Mouse (Mus musculus): ENCODE measurements around the gene Unc5b. TPM values are rescaled to one million over a fixed set of nuclear protein-coding genes. Genes with fewer than 3 reads are reported as not detected.

The Unc5b gene
- total and polyA plus RNA-seq, 2 experiments from 2014 or later = 1.6 to 15.9 TPM

DNA sequence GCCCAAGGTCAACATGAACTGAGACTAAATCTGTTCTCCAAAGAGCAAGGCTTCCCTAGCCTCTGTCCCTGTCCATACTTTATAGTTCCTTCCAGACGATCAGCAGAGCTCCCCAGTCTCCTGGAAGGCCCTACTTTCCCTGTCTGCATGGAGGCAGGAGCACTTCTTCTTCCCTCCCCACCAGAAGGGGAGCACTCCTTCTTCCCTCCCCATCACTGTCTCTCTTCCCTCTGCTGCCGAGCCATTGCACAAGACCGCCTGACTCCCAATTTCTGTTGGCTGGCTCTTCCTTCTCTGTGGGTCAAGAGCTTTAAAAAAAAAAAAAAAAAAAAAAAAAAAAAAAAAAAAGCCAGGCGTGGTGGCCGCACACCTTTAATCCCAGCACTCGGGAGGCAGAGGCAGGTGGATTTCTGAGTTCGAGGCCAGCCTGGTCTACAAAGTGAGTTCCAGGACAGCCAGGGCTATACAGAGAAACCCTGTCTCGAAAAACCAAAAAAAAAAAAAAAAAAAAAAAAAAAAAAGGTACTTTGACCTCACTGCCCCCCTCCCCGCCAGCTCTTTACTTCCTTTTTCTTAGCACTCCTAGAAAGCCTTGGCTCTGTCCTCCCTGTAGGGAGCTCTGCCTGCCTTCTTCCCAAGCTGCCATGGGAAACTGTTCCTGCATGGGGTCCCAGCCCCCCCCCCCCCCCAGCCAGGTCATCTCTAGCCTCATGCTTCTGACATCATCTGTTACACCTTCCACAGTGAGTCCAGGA is 93.3 kb downstream of the Unc5b start:
- H3K36me3 ChIP-seq (ENCODE audit: insufficient read depth) = no peaks in the 10 kb centered on the region
- no peaks in the 10 kb centered on the region for H3K27me3 ChIP-seq (ENCODE audit: insufficient read depth, low read length)
- H3K27ac ChIP-seq (ENCODE audit: low read depth, low read length) = no peak overlapping the region
- no peaks in the 10 kb centered on the region for H3K4me1 ChIP-seq (ENCODE audit: insufficient read depth)
- WGBS = 80% methylated on average over 8 of the region's 9 CpGs
- TF ChIP-seq CTCF (IDR thresholded peaks at IDR 0.05; ENCODE audit: low read depth) = no peak
- ATAC-seq (no peak), DNase-seq (no peak)
- H3K9ac ChIP-seq = no peak overlapping the region
- no peaks in the 10 kb centered on the region for H3K9me3 ChIP-seq (ENCODE audit: low read length)
- H3K4me3 ChIP-seq (ENCODE audit: low read depth, low read length) = no peak overlapping the region
- H3K4me2 ChIP-seq (ENCODE audit: low read depth) = no peak overlapping the region

GRCm38 (mm10) chr10:60737169-60737728 is 94.1 kb downstream of the Unc5b start:
- no peak overlapping the region for H3K27ac ChIP-seq (ENCODE audit: low read depth, low read length)
- H3K9me3 ChIP-seq (ENCODE audit: low read length) = no peaks in the 10 kb centered on the region
- no peak overlapping the region for H3K4me3 ChIP-seq (ENCODE audit: low read depth, low read length)
- no peaks in the 10 kb centered on the region for H3K27me3 ChIP-seq (ENCODE audit: insufficient read depth, low read length)
- no peak overlapping the region for H3K4me2 ChIP-seq (ENCODE audit: low read depth)
- no peaks in the 10 kb centered on the region for H3K36me3 ChIP-seq (ENCODE audit: insufficient read depth)
- 76% methylated on average over 11 of the region's 11 CpGs for WGBS
- no peak for TF ChIP-seq CTCF (IDR thresholded peaks at IDR 0.05; ENCODE audit: low read depth)
- H3K9ac ChIP-seq = no peak overlapping the region
- no peak for ATAC-seq
- no peak for DNase-seq
- H3K4me1 ChIP-seq (ENCODE audit: insufficient read depth) = peaks cover 2% of the 10 kb centered on the region; the same call in 1 of the 2 replicates

GRCm38 (mm10) chr10:60735737-60736136 is 95.6 kb downstream of the Unc5b start:
- WGBS = 91% methylated on average over 1 of the region's 1 CpGs
- H3K9me3 ChIP-seq (ENCODE audit: low read length) = no peaks in the 10 kb centered on the region
- no peak overlapping the region for H3K4me3 ChIP-seq (ENCODE audit: low read depth, low read length)
- H3K4me1 ChIP-seq (ENCODE audit: insufficient read depth) = peaks cover 6% of the 10 kb centered on the region; the same call in 1 of the 2 replicates
- no peaks in the 10 kb centered on the region for H3K27me3 ChIP-seq (ENCODE audit: insufficient read depth, low read length)
- no peak for ATAC-seq
- H3K36me3 ChIP-seq (ENCODE audit: insufficient read depth) = no peaks in the 10 kb centered on the region
- DNase-seq = no peak
- no peak for TF ChIP-seq CTCF (IDR thresholded peaks at IDR 0.05; ENCODE audit: low read depth)
- H3K9ac ChIP-seq = no peak overlapping the region
- H3K27ac ChIP-seq (ENCODE audit: low read depth, low read length) = no peak overlapping the region
- H3K4me2 ChIP-seq (ENCODE audit: low read depth) = no peak overlapping the region

DNA sequence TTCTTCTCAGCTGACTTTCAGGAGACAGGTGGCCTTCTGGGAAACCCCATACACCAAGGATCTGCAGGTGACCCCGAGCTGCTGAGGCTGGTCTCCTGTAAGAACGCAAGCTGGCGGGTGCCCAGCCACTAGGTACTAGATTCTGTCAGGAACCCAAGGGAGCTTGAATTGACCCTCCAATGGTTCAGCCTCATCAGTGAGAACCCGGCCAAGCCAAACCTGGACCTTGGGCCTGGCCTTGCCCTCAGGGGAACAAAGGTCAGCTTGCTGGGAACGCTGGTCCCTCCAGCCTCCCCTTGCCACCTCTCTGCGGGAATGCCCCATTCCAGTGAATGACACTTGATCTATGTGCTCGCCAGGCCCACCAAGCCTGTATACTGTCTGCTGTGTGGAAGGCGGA is 97.9 kb downstream of the Unc5b start:
- Histone ChIP-seq H3K9ac (no peak overlapping the region), H3K4me2 (ENCODE audit: low read depth) (no peak overlapping the region), H3K4me3 (ENCODE audit: low read depth, low read length) (no peak overlapping the region), H3K27me3 (ENCODE audit: insufficient read depth, low read length) (no peaks in the 10 kb centered on the region), H3K4me1 (ENCODE audit: insufficient read depth) (peaks cover 6% of the 10 kb centered on the region; the same call in 1 of the 2 replicates), H3K27ac (ENCODE audit: low read depth, low read length) (no peak overlapping the region), H3K36me3 (ENCODE audit: insufficient read depth) (no peaks in the 10 kb centered on the region), H3K9me3 (ENCODE audit: low read length) (no peaks in the 10 kb centered on the region)
- DNase-seq (no peak), ATAC-seq (no peak)
- no peak for TF ChIP-seq CTCF (IDR thresholded peaks at IDR 0.05; ENCODE audit: low read depth)
- 84% methylated on average over 8 of the region's 8 CpGs for WGBS

GRCm38 (mm10) chr10:60732397-60732861 is 99.0 kb downstream of the Unc5b start:
- Histone ChIP-seq H3K4me1 (ENCODE audit: insufficient read depth) (peaks cover 6% of the 10 kb centered on the region; the same call in 1 of the 2 replicates), H3K36me3 (ENCODE audit: insufficient read depth) (no peaks in the 10 kb centered on the region), H3K4me2 (ENCODE audit: low read depth) (no peak overlapping the region), H3K4me3 (ENCODE audit: low read depth, low read length) (no peak overlapping the region), H3K9ac (0 out of 2 replicates have a peak overlapping the region, but pooled peaks have one; percentile 18), H3K27me3 (ENCODE audit: insufficient read depth, low read length) (no peaks in the 10 kb centered on the region), H3K9me3 (ENCODE audit: low read length) (no peaks in the 10 kb centered on the region), H3K27ac (ENCODE audit: low read depth, low read length) (peak overlapping the region; percentile 68)
- DNase-seq = no peak
- 22% methylated on average over 2 of the region's 2 CpGs for WGBS
- peak; percentile 24 for ATAC-seq
- no peak for TF ChIP-seq CTCF (IDR thresholded peaks at IDR 0.05; ENCODE audit: low read depth)

DNA sequence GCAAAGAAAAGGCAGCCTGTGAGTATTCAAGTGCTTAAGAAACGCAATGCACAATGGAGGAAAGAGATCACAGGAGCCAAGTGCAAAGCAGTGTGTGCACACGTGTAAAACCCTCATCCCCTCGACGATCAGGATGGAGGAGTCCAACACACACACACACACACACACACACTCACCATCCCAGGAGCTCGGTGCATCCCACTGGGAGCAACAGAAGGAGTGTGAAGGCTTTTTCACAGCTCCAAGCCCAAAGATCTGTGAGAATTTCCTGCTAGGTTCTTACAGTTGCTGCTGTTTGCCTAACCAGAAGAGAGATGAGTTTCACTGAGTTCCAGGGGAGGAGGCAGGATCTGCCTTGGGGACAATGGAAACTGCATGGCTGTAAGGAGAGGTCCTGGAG is 99.6 kb downstream of the Unc5b start:
- Histone ChIP-seq H3K27me3 (ENCODE audit: insufficient read depth, low read length) (no peaks in the 10 kb centered on the region), H3K4me2 (ENCODE audit: low read depth) (no peak overlapping the region), H3K9ac (0 out of 2 replicates have a peak overlapping the region, but pooled peaks have one; percentile 18), H3K36me3 (ENCODE audit: insufficient read depth) (no peaks in the 10 kb centered on the region), H3K4me3 (ENCODE audit: low read depth, low read length) (no peak overlapping the region), H3K9me3 (ENCODE audit: low read length) (no peaks in the 10 kb centered on the region), H3K27ac (ENCODE audit: low read depth, low read length) (peak overlapping the region; percentile 68), H3K4me1 (ENCODE audit: insufficient read depth) (peaks cover 6% of the 10 kb centered on the region; the same call in 1 of the 2 replicates)
- DNase-seq (peak; percentile 59), ATAC-seq (peak; percentile 75)
- no peak for TF ChIP-seq CTCF (IDR thresholded peaks at IDR 0.05; ENCODE audit: low read depth)
- 7% methylated on average over 5 of the region's 5 CpGs for WGBS

GRCm38 (mm10) chr10:60727301-60727700 is 104.1 kb downstream of the Unc5b start:
- no peak overlapping the region for H3K9ac ChIP-seq
- no peak overlapping the region for H3K4me2 ChIP-seq (ENCODE audit: low read depth)
- no peak for DNase-seq
- H3K27ac ChIP-seq (ENCODE audit: low read depth, low read length) = no peak overlapping the region
- TF ChIP-seq CTCF (IDR thresholded peaks at IDR 0.05; ENCODE audit: low read depth) = no peak
- 32% methylated on average over 5 of the region's 5 CpGs for WGBS
- H3K27me3 ChIP-seq (ENCODE audit: insufficient read depth, low read length) = no peaks in the 10 kb centered on the region
- no peak for ATAC-seq
- no peaks in the 10 kb centered on the region for H3K9me3 ChIP-seq (ENCODE audit: low read length)
- no peak overlapping the region for H3K4me3 ChIP-seq (ENCODE audit: low read depth, low read length)
- no peaks in the 10 kb centered on the region for H3K36me3 ChIP-seq (ENCODE audit: insufficient read depth)
- peaks cover 5% of the 10 kb centered on the region; the same call in 1 of the 2 replicates for H3K4me1 ChIP-seq (ENCODE audit: insufficient read depth)

Data from forebrain, postnatal 0 days (tissue).